Mouse (Mus musculus) embryonic facial prominence, embryonic 15.5 days (tissue): ENCODE measurements around the gene Myh7b. TPM values are rescaled to one million over a fixed set of nuclear protein-coding genes. Genes with fewer than 3 reads are reported as not detected.

Experiments
- microRNA counts: library from miRNA; unstranded; fragments of <30 nt; microRNA quantifications from one replicate; lab custom pipeline; 2016
- microRNA-seq: library from miRNA; unstranded; fragments of <30 nt; microRNA quantifications from one replicate; pipeline ENCODE4, GENCODE M21; 2016; ENCODE audit warnings: borderline number of aligned reads
- polyA plus RNA-seq: library from polyadenylated mRNA; unstranded; fragments of >200 nt; fragmentation: Nextera tagmentation; extraction: Ambion mirVana; gene quantifications from 2 replicates; pipeline ENCODE4 v1.2.1, GENCODE M21; 2015

Myh7b gene
- polyA plus RNA-seq, 1 experiment from 2014 or later: 1.7 TPM

MicroRNAs encoded within 50 kb of the gene (microRNA counts, 519-probe panel; counts per million panel counts)
- 2,269 counts per million, percentile 51 among the panel's probes with 10 or more counts for microRNA mmu-miR-499 (lab: Ali Mortazavi, UCI)

Small RNAs within 50 kb of the gene (microRNA-seq; reads per million reads assigned to microRNA genes)
- 36.9 reads per million, percentile 42 among the genes with 10 or more reads in this experiment for gene Mir499

Other genes with a start within 250 kb of the Myh7b start
- 22.8 and 26.0 TPM in 2 replicates for gene Trp53inp2, start 230.2 kb upstream of the Myh7b start, polyA plus RNA-seq
- gene Ncoa6, start 137.3 kb upstream of the Myh7b start, polyA plus RNA-seq: 16.9 and 19.9 TPM in 2 replicates
- gene Acss2, start 93.3 kb upstream of the Myh7b start, polyA plus RNA-seq: 14.5 and 14.9 TPM in 2 replicates
- gene Ggt7, start 93.0 kb upstream of the Myh7b start, polyA plus RNA-seq: 13.5 and 17.8 TPM in 2 replicates
- gene Gss, start 18.4 kb upstream of the Myh7b start, polyA plus RNA-seq: 31.0 and 33.0 TPM in 2 replicates
- 131 and 137 TPM in 2 replicates for gene Trpc4ap, start 81.2 kb downstream of the Myh7b start, polyA plus RNA-seq
- 38.3 and 39.4 TPM in 2 replicates for gene Edem2, start 118.3 kb downstream of the Myh7b start, polyA plus RNA-seq
- not detected in 2 replicates for gene Gm17581, start 124.7 kb downstream of the Myh7b start, polyA plus RNA-seq
- gene Procr, start 139.9 kb downstream of the Myh7b start, polyA plus RNA-seq: 8.8 and 9.8 TPM in 2 replicates
- gene Mmp24, start 164.1 kb downstream of the Myh7b start, polyA plus RNA-seq: 0.09 and 0.11 TPM in 2 replicates
- 21.0 and 24.8 TPM in 2 replicates for gene BC029722, start 208.2 kb downstream of the Myh7b start, polyA plus RNA-seq
- gene Eif6, start 215.7 kb downstream of the Myh7b start, polyA plus RNA-seq: 205 and 214 TPM in 2 replicates
- 4.3 and 4.8 TPM in 2 replicates for gene Fam83c, start 223.6 kb downstream of the Myh7b start, polyA plus RNA-seq